Mouse (Mus musculus): ENCODE measurements around the gene Pold2. TPM values are rescaled to one million over a fixed set of nuclear protein-coding genes. Genes with fewer than 3 reads are reported as not detected.
A peak's percentile ranks its signal among the peaks of the same experiment; 100 is the strongest.
"Not testable (repeated sequence)": the region's sequence is repeated elsewhere in the genome, so short reads cannot be mapped to it uniquely, and the experiment has no call there.

Pold2 gene
- polyA plus RNA-seq, 1 experiment from 2014 or later, result 59.6 TPM

- H3K4me1 ChIP-seq (ENCODE audit: control insufficient read depth, insufficient read depth, low read depth, low read length), result peaks cover 3% of the 10 kb centered on the region
- H3K27ac ChIP-seq (ENCODE audit: low read depth, low read length), result peak overlapping the region; percentile 9; the same call in 1 of the 2 replicates
- ATAC-seq, result peak; percentile 34; the same call in 1 of the 2 replicates
- H3K9ac ChIP-seq (ENCODE audit: low read depth, low read length), result no peak overlapping the region
- H3K27me3 ChIP-seq (replicated peaks; ENCODE audit: control insufficient read depth, insufficient read depth, low read length), result no peaks in the 10 kb centered on the region
- H3K4me2 ChIP-seq (ENCODE audit: low read length), result no peak overlapping the region
- no peaks in the 10 kb centered on the region for H3K9me3 ChIP-seq (ENCODE audit: control insufficient read depth, low read length)
- 53% methylated on average over 8 of the region's 8 CpGs for WGBS
- no peak overlapping the region for H3K4me3 ChIP-seq (ENCODE audit: low read length)
- no peaks in the 10 kb centered on the region for H3K36me3 ChIP-seq (ENCODE audit: control insufficient read depth, insufficient read depth, low read length)
Observed at GRCm38 (mm10) chr11:5892151-5892591, 14.1 kb upstream of the Pold2 start.

- 68% methylated on average over 5 of the region's 5 CpGs for WGBS
- H3K4me3 ChIP-seq (ENCODE audit: low read length); H3K9me3 ChIP-seq (ENCODE audit: control insufficient read depth, low read length); H3K27ac ChIP-seq (ENCODE audit: low read depth, low read length); H3K4me1 ChIP-seq (ENCODE audit: control insufficient read depth, insufficient read depth, low read depth, low read length); ATAC-seq; H3K27me3 ChIP-seq (replicated peaks; ENCODE audit: control insufficient read depth, insufficient read depth, low read length); H3K4me2 ChIP-seq (ENCODE audit: low read length); H3K36me3 ChIP-seq (ENCODE audit: control insufficient read depth, insufficient read depth, low read length); H3K9ac ChIP-seq (ENCODE audit: low read depth, low read length): not testable (repeated sequence)
Observed at GRCm38 (mm10) chr11:5888563-5888962, 10.5 kb upstream of the Pold2 start.

GRCm38 (mm10) chr11:5887250-5887649 is 9.2 kb upstream of the Pold2 start:
- Histone ChIP-seq H3K27me3 (replicated peaks; ENCODE audit: control insufficient read depth, insufficient read depth, low read length) (no peaks in the 10 kb centered on the region), H3K27ac (ENCODE audit: low read depth, low read length) (no peak overlapping the region), H3K4me3 (ENCODE audit: low read length) (no peak overlapping the region), H3K36me3 (ENCODE audit: control insufficient read depth, insufficient read depth, low read length) (no peaks in the 10 kb centered on the region), H3K4me1 (ENCODE audit: control insufficient read depth, insufficient read depth, low read depth, low read length) (peaks cover 4% of the 10 kb centered on the region), H3K9me3 (ENCODE audit: control insufficient read depth, low read length) (no peaks in the 10 kb centered on the region), H3K4me2 (ENCODE audit: low read length) (no peak overlapping the region), H3K9ac (ENCODE audit: low read depth, low read length) (no peak overlapping the region)
- WGBS, result 18% methylated on average over 5 of the region's 5 CpGs
- ATAC-seq, result no peak

GRCm38 (mm10) chr11:5886187-5886586 is 8.1 kb upstream of the Pold2 start:
- Histone ChIP-seq H3K9ac (ENCODE audit: low read depth, low read length) (peak overlapping the region; percentile 8; the same call in 1 of the 2 replicates), H3K9me3 (ENCODE audit: control insufficient read depth, low read length) (no peaks in the 10 kb centered on the region), H3K4me1 (ENCODE audit: control insufficient read depth, insufficient read depth, low read depth, low read length) (peaks cover 4% of the 10 kb centered on the region), H3K27ac (ENCODE audit: low read depth, low read length) (no peak overlapping the region), H3K4me3 (ENCODE audit: low read length) (no peak overlapping the region), H3K36me3 (ENCODE audit: control insufficient read depth, insufficient read depth, low read length) (no peaks in the 10 kb centered on the region), H3K4me2 (ENCODE audit: low read length) (no peak overlapping the region), H3K27me3 (replicated peaks; ENCODE audit: control insufficient read depth, insufficient read depth, low read length) (no peaks in the 10 kb centered on the region)
- ATAC-seq, result no peak
- WGBS, result 21% methylated on average over 9 of the region's 9 CpGs

GRCm38 (mm10) chr11:5882518-5882917 is 4.4 kb upstream of the Pold2 start:
- no peak for ATAC-seq
- Histone ChIP-seq H3K9ac (ENCODE audit: low read depth, low read length) (no peak overlapping the region), H3K27ac (ENCODE audit: low read depth, low read length) (no peak overlapping the region), H3K27me3 (replicated peaks; ENCODE audit: control insufficient read depth, insufficient read depth, low read length) (no peaks in the 10 kb centered on the region), H3K9me3 (ENCODE audit: control insufficient read depth, low read length) (no peaks in the 10 kb centered on the region), H3K4me1 (ENCODE audit: control insufficient read depth, insufficient read depth, low read depth, low read length) (peaks cover 9% of the 10 kb centered on the region), H3K4me3 (ENCODE audit: low read length) (no peak overlapping the region), H3K4me2 (ENCODE audit: low read length) (no peak overlapping the region), H3K36me3 (ENCODE audit: control insufficient read depth, insufficient read depth, low read length) (no peaks in the 10 kb centered on the region)
- 74% methylated on average over 8 of the region's 8 CpGs for WGBS

GRCm38 (mm10) chr11:5879905-5880304 is 1.8 kb upstream of the Pold2 start:
- no peaks in the 10 kb centered on the region for H3K9me3 ChIP-seq (ENCODE audit: control insufficient read depth, low read length)
- no peak overlapping the region for H3K9ac ChIP-seq (ENCODE audit: low read depth, low read length)
- H3K36me3 ChIP-seq (ENCODE audit: control insufficient read depth, insufficient read depth, low read length), result peaks cover under 1% of the 10 kb centered on the region
- no peak overlapping the region for H3K4me3 ChIP-seq (ENCODE audit: low read length)
- no peak overlapping the region for H3K27ac ChIP-seq (ENCODE audit: low read depth, low read length)
- H3K27me3 ChIP-seq (replicated peaks; ENCODE audit: control insufficient read depth, insufficient read depth, low read length), result no peaks in the 10 kb centered on the region
- no peak for ATAC-seq
- no peak overlapping the region for H3K4me2 ChIP-seq (ENCODE audit: low read length)
- 50% methylated on average over 5 of the region's 5 CpGs for WGBS
- H3K4me1 ChIP-seq (ENCODE audit: control insufficient read depth, insufficient read depth, low read depth, low read length), result peaks cover 17% of the 10 kb centered on the region

GRCm38 (mm10) chr11:5878661-5879060 is 569 bp upstream of the Pold2 start:
- H3K27ac ChIP-seq (ENCODE audit: low read depth, low read length), result peak overlapping the region; percentile 90
- peak overlapping the region; percentile 76 for H3K4me2 ChIP-seq (ENCODE audit: low read length)
- H3K4me1 ChIP-seq (ENCODE audit: control insufficient read depth, insufficient read depth, low read depth, low read length), result peaks cover 17% of the 10 kb centered on the region
- peaks cover 13% of the 10 kb centered on the region for H3K36me3 ChIP-seq (ENCODE audit: control insufficient read depth, insufficient read depth, low read length)
- 40% methylated on average over 8 of the region's 8 CpGs for WGBS
- H3K9ac ChIP-seq (ENCODE audit: low read depth, low read length), result peak overlapping the region; percentile 74
- H3K4me3 ChIP-seq (ENCODE audit: low read length), result peak overlapping the region; percentile 82
- H3K9me3 ChIP-seq (ENCODE audit: control insufficient read depth, low read length), result no peaks in the 10 kb centered on the region
- ATAC-seq, result no peak
- H3K27me3 ChIP-seq (replicated peaks; ENCODE audit: control insufficient read depth, insufficient read depth, low read length), result no peaks in the 10 kb centered on the region

- no peak overlapping the region for H3K27ac ChIP-seq (ENCODE audit: low read depth, low read length)
- WGBS, result 2% methylated on average over 5 of the region's 5 CpGs
- H3K4me2 ChIP-seq (ENCODE audit: low read length), result peak overlapping the region; percentile 76
- H3K36me3 ChIP-seq (ENCODE audit: control insufficient read depth, insufficient read depth, low read length), result peaks cover 22% of the 10 kb centered on the region
- ATAC-seq, result no peak
- no peaks in the 10 kb centered on the region for H3K9me3 ChIP-seq (ENCODE audit: control insufficient read depth, low read length)
- H3K9ac ChIP-seq (ENCODE audit: low read depth, low read length), result peak overlapping the region; percentile 78
- peaks cover 17% of the 10 kb centered on the region for H3K4me1 ChIP-seq (ENCODE audit: control insufficient read depth, insufficient read depth, low read depth, low read length)
- H3K4me3 ChIP-seq (ENCODE audit: low read length), result peak overlapping the region; percentile 82
- H3K27me3 ChIP-seq (replicated peaks; ENCODE audit: control insufficient read depth, insufficient read depth, low read length), result no peaks in the 10 kb centered on the region
Observed at GRCm38 (mm10) chr11:5877421-5877820, 671 bp downstream of the Pold2 start.

GRCm38 (mm10) chr11:5873192-5873591 is 4.9 kb downstream of the Pold2 start:
- no peaks in the 10 kb centered on the region for H3K27me3 ChIP-seq (replicated peaks; ENCODE audit: control insufficient read depth, insufficient read depth, low read length)
- H3K36me3 ChIP-seq (ENCODE audit: control insufficient read depth, insufficient read depth, low read length), result peaks cover 31% of the 10 kb centered on the region
- WGBS, result 96% methylated on average over 9 of the region's 9 CpGs
- H3K4me3 ChIP-seq (ENCODE audit: low read length), result no peak overlapping the region
- no peaks in the 10 kb centered on the region for H3K9me3 ChIP-seq (ENCODE audit: control insufficient read depth, low read length)
- peaks cover 13% of the 10 kb centered on the region for H3K4me1 ChIP-seq (ENCODE audit: control insufficient read depth, insufficient read depth, low read depth, low read length)
- H3K9ac ChIP-seq (ENCODE audit: low read depth, low read length), result no peak overlapping the region
- H3K4me2 ChIP-seq (ENCODE audit: low read length), result no peak overlapping the region
- no peak for ATAC-seq
- H3K27ac ChIP-seq (ENCODE audit: low read depth, low read length), result no peak overlapping the region

GRCm38 (mm10) chr11:5872707-5873106 is 5.4 kb downstream of the Pold2 start:
- Histone ChIP-seq H3K4me3 (ENCODE audit: low read length) (no peak overlapping the region), H3K4me1 (ENCODE audit: control insufficient read depth, insufficient read depth, low read depth, low read length) (peaks cover 13% of the 10 kb centered on the region), H3K9ac (ENCODE audit: low read depth, low read length) (no peak overlapping the region), H3K27me3 (replicated peaks; ENCODE audit: control insufficient read depth, insufficient read depth, low read length) (no peaks in the 10 kb centered on the region), H3K9me3 (ENCODE audit: control insufficient read depth, low read length) (no peaks in the 10 kb centered on the region), H3K4me2 (ENCODE audit: low read length) (no peak overlapping the region), H3K36me3 (ENCODE audit: control insufficient read depth, insufficient read depth, low read length) (peaks cover 31% of the 10 kb centered on the region), H3K27ac (ENCODE audit: low read depth, low read length) (no peak overlapping the region)
- no peak for ATAC-seq
- WGBS, result 95% methylated on average over 11 of the region's 11 CpGs
